Mouse (Mus musculus) heart, embryonic 16.5 days (tissue): ENCODE results near the gene 4930430A15Rik. TPM values are rescaled to one million over a fixed set of nuclear protein-coding genes. Genes with fewer than 3 reads are reported as not detected.

Experiments
- ATAC-seq: fragments of 200-750 bp; cut with Nextera tagmentation; replicated peaks from 2 replicates; pipeline ENCODE4 v1.8.0; 2017; ENCODE audit warnings: moderate number of reproducible peaks; ENCODE audit not compliant: insufficient read depth, low FRiP score; ENCODE audit errors: extremely low read depth
- H3K27ac ChIP-seq: fragments of 300-500 bp; sonication (generic); 2 replicates; pipeline ENCODE4 v1.5.1; 2014; ENCODE audit warnings: mild to moderate bottlenecking, low read length, control low read depth, moderate library complexity
- H3K27me3 ChIP-seq: fragments of 300-500 bp; sonication (generic); 2 replicates; pipeline ENCODE4 v1.6.1; 2014; ENCODE audit warnings: low read length, mixed read lengths; ENCODE audit not compliant: control insufficient read depth, insufficient read depth
- H3K36me3 ChIP-seq: fragments of 300-500 bp; sonication (generic); 2 replicates; pipeline ENCODE4 v1.6.1; 2014; ENCODE audit not compliant: control insufficient read depth, insufficient read depth
- H3K4me1 ChIP-seq: fragments of 300-500 bp; sonication (generic); 2 replicates; pipeline ENCODE4 v1.6.1; 2014; ENCODE audit warnings: low read length, mixed read lengths; ENCODE audit not compliant: control insufficient read depth, insufficient read depth
- H3K4me2 ChIP-seq: fragments of 300-500 bp; sonication (generic); 2 replicates; pipeline ENCODE4 v1.6.1; 2014; ENCODE audit warnings: low read depth, mild to moderate bottlenecking, control low read depth, low read length
- H3K4me3 ChIP-seq: fragments of 300-500 bp; sonication (generic); 2 replicates; pipeline ENCODE4 v1.5.1; 2014; ENCODE audit warnings: mild to moderate bottlenecking, control low read depth, low read length
- H3K9ac ChIP-seq: fragments of 300-500 bp; sonication (generic); 2 replicates; pipeline ENCODE4 v1.6.1; 2014; ENCODE audit warnings: low read length, control low read depth
- H3K9me3 ChIP-seq: fragments of 300-500 bp; sonication (generic); replicated peaks from 2 replicates; pipeline ENCODE4 v1.6.1; 2016; ENCODE audit warnings: low read length; ENCODE audit not compliant: control insufficient read depth
- WGBS: fragments of 180-500 bp; shearing (Covaris S2); extraction: QIAGEN DNeasy Blood & Tissue Kit; methylation state at CpG from one replicate; pipeline ENCODE4 v1.1.7; 2014; 5-methylcytosine and 5-hydroxymethylcytosine counted together
- polyA plus RNA-seq: library from polyadenylated mRNA; unstranded; fragments of >200 nt; fragmentation: Nextera tagmentation; extraction: Ambion mirVana; gene quantifications from 2 replicates; pipeline ENCODE4 v1.2.1, GENCODE M21; 2015

Gene 4930430A15Rik
- not detected in 2 replicates for polyA plus RNA-seq

GRCm38 (mm10) chr2:111229502-111229901 is at the start of gene 4930430A15Rik:
Gene 4930430A15Rik, minus strand, starts transcription at chr2:111229602.
- Histone ChIP-seq H3K4me1 (no peaks in the 10 kb centered on the region), H3K27ac (no peak within 1 kb of the TSS), H3K4me3 (no peak within 1 kb of the TSS), H3K4me2 (no peak within 1 kb of the TSS), H3K27me3 (no peaks in the 10 kb centered on the region), H3K36me3 (no peaks in the 10 kb centered on the region), H3K9me3 (0 out of 2 replicates have a peak, but pooled peaks cover 2% of the 10 kb centered on the region), H3K9ac (no peak within 1 kb of the TSS)
- ATAC-seq: no peak
- WGBS: 76% methylated on average over 6 of the region's 6 CpGs

- no peak within 1 kb of the TSS for H3K27ac ChIP-seq
- no peak within 1 kb of the TSS for H3K4me2 ChIP-seq
- H3K9ac ChIP-seq: no peak within 1 kb of the TSS
- no peak within 1 kb of the TSS for H3K4me3 ChIP-seq
- H3K9me3 ChIP-seq: no peaks in the 10 kb centered on the region
- no peaks in the 10 kb centered on the region for H3K36me3 ChIP-seq
- no peaks in the 10 kb centered on the region for H3K27me3 ChIP-seq
- H3K4me1 ChIP-seq: no peaks in the 10 kb centered on the region
- no peak for ATAC-seq
- 70% methylated on average over 2 of the region's 2 CpGs for WGBS
Observed at GRCm38 (mm10) chr2:111274006-111274405, 44.6 kb upstream of the 4930430A15Rik start, which contains the start of gene Olfr1277. Gene Olfr1277, minus strand, starts transcription at chr2:111274106.

DNA sequence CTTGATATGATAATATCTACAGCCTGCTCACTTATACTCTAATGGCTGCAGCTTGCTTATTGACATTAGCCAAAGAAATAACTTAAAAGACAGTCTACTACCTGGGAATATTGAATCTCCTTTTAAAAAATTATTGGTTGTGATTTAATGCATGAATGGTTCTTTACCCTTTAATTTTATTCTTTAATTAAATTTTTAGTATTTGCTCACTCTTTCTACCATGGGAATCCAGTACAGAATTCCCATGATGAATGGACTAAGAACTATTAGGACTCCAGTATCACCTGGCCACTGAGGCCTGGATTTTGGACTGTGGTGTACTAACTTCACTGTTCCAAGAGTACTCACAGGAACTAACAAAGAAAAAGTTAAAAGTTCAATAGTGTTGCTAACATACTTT is 24.8 kb upstream of the 4930430A15Rik start, which contains the start of gene Olfr1276:
Gene Olfr1276, plus strand, starts transcription at position 301 of the 400 bp plus-strand sequence.
- H3K27me3 ChIP-seq: no peaks in the 10 kb centered on the region
- no peaks in the 10 kb centered on the region for H3K9me3 ChIP-seq
- no peak for ATAC-seq
- no peaks in the 10 kb centered on the region for H3K36me3 ChIP-seq
- no peaks in the 10 kb centered on the region for H3K4me1 ChIP-seq
- H3K27ac ChIP-seq: no peak within 1 kb of the TSS
- H3K9ac ChIP-seq: no peak within 1 kb of the TSS
- no peak within 1 kb of the TSS for H3K4me2 ChIP-seq
- no peak within 1 kb of the TSS for H3K4me3 ChIP-seq

GRCm38 (mm10) chr2:111235186-111235585 is 5.8 kb upstream of the 4930430A15Rik start, which contains the start of gene Olfr1275:
Gene Olfr1275, minus strand, starts transcription at chr2:111235286.
- Histone ChIP-seq H3K4me1 (no peaks in the 10 kb centered on the region), H3K27me3 (no peaks in the 10 kb centered on the region), H3K4me2 (no peak within 1 kb of the TSS), H3K9me3 (no peaks in the 10 kb centered on the region), H3K36me3 (no peaks in the 10 kb centered on the region), H3K9ac (no peak within 1 kb of the TSS), H3K4me3 (no peak within 1 kb of the TSS), H3K27ac (no peak within 1 kb of the TSS)
- no peak for ATAC-seq
- WGBS: 75% methylated on average over 1 of the region's 1 CpGs

DNA sequence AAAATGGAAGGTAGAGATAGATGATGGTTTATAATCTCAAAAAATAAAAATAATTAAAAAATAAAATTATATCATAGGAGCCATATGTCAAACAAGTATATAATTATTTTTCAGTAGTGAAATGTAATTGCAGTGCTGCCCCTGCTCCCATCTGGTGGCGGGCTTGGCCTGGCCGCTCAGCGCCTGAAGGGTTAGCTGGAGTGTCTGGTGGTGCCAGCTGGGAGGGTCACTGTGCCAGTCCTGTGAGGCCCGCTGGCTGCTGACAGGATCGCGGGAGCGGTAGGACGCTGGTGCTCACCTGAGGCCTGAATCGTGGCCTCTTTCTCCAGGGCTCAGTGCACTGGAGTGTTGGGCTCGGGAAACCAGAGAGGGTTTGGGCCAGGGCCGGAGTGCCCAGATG is 47.3 kb downstream of the 4930430A15Rik start:
- no peaks in the 10 kb centered on the region for H3K27me3 ChIP-seq
- H3K4me2 ChIP-seq: no peak overlapping the region
- H3K27ac ChIP-seq: no peak overlapping the region
- peaks cover 3% of the 10 kb centered on the region; the same call in 1 of the 2 replicates for H3K9me3 ChIP-seq
- no peak overlapping the region for H3K9ac ChIP-seq
- no peaks in the 10 kb centered on the region for H3K4me1 ChIP-seq
- no peak for ATAC-seq
- H3K4me3 ChIP-seq: no peak overlapping the region
- WGBS: 87% methylated on average over 11 of the region's 11 CpGs
- H3K36me3 ChIP-seq: no peaks in the 10 kb centered on the region

DNA sequence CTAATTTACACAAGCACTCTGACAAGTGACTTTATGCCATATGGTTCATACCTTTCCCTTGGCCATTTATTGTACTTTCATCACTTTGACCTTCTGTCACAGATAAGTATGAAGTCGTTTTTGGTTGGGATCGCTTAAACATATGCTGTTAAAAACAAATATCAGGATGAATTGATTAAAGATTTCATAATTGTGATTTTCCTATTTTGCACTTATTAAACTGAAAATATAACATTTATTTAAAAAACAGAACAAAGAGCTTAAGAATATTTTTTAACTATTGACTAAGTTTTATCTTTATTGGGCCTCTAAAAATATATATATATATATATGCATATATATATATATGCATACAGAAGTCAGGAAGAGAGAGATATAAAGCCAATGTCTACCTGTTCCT is 76.6 kb downstream of the 4930430A15Rik start, which contains the start of gene Gm15130:
Gene Gm15130, minus strand, starts transcription at position 101 of the 400 bp plus-strand sequence.
- H3K27me3 ChIP-seq: no peaks in the 10 kb centered on the region
- no peaks in the 10 kb centered on the region for H3K9me3 ChIP-seq
- H3K27ac ChIP-seq: no peak within 1 kb of the TSS
- no peak within 1 kb of the TSS for H3K4me3 ChIP-seq
- ATAC-seq: no peak
- no peaks in the 10 kb centered on the region for H3K36me3 ChIP-seq
- 51% methylated on average over 2 of the region's 2 CpGs for WGBS
- H3K4me1 ChIP-seq: no peaks in the 10 kb centered on the region
- H3K4me2 ChIP-seq: no peak within 1 kb of the TSS
- no peak within 1 kb of the TSS for H3K9ac ChIP-seq

GRCm38 (mm10) chr2:111135739-111136138 is 93.7 kb downstream of the 4930430A15Rik start:
- Histone ChIP-seq H3K9ac (no peak overlapping the region), H3K4me2 (no peak overlapping the region), H3K9me3 (no peaks in the 10 kb centered on the region), H3K27ac (no peak overlapping the region), H3K27me3 (no peaks in the 10 kb centered on the region), H3K36me3 (no peaks in the 10 kb centered on the region), H3K4me1 (no peaks in the 10 kb centered on the region), H3K4me3 (no peak overlapping the region)
- no peak for ATAC-seq
- WGBS: 58% methylated on average over 5 of the region's 5 CpGs

Other genes with a start within 250 kb of the 4930430A15Rik start
- not detected in 2 replicates for gene Gm13941, start 123.6 kb downstream of the 4930430A15Rik start, polyA plus RNA-seq
- not detected in 2 replicates for gene Gm15130, start 76.7 kb downstream of the 4930430A15Rik start, polyA plus RNA-seq
- gene Olfr1275, start 5.7 kb upstream of the 4930430A15Rik start, polyA plus RNA-seq: not detected in 2 replicates
- gene Olfr1276, start 24.9 kb upstream of the 4930430A15Rik start, polyA plus RNA-seq: not detected in 2 replicates
- gene Olfr1277, start 44.5 kb upstream of the 4930430A15Rik start, polyA plus RNA-seq: not detected in 2 replicates
- gene Olfr1278, start 60.5 kb upstream of the 4930430A15Rik start, polyA plus RNA-seq: not detected in 2 replicates
- gene Olfr1279, start 71.0 kb upstream of the 4930430A15Rik start, polyA plus RNA-seq: not detected in 2 replicates
- gene Olfr1280, start 84.4 kb upstream of the 4930430A15Rik start, polyA plus RNA-seq: not detected in 2 replicates
- not detected in 2 replicates for gene Olfr1281, start 96.9 kb upstream of the 4930430A15Rik start, polyA plus RNA-seq
- gene Olfr1282, start 106.5 kb upstream of the 4930430A15Rik start, polyA plus RNA-seq: not detected in 2 replicates
- gene Olfr1283, start 137.2 kb upstream of the 4930430A15Rik start, polyA plus RNA-seq: not detected in 2 replicates
- not detected in 2 replicates for gene Olfr1284, start 145.9 kb upstream of the 4930430A15Rik start, polyA plus RNA-seq
- gene Olfr1286, start 193.5 kb upstream of the 4930430A15Rik start, polyA plus RNA-seq: not detected in 2 replicates
- gene Olfr1287, start 219.5 kb upstream of the 4930430A15Rik start, polyA plus RNA-seq: not detected in 2 replicates
- not detected in 2 replicates for gene Olfr1288, start 244.5 kb upstream of the 4930430A15Rik start, polyA plus RNA-seq